Mouse (Mus musculus): ENCODE results near the gene Hras. TPM values are rescaled to one million over a fixed set of nuclear protein-coding genes. Genes with fewer than 3 reads are reported as not detected.

Gene Hras
- total RNA-seq, 2 experiments from 2014 or later: 106 to 112 TPM

GRCm38 (mm10) chr7:141143861-141144260, 49.9 kb downstream of the Hras start:
- no peak for DNase-seq (ENCODE audit: low spot score)
- intact Hi-C loops (cut with DNase I): no loop called here

- intact Hi-C loops (cut with DNase I): no loop called here
These were observed 50.7 kb downstream of the Hras start for GRCm38 (mm10) chr7:141143112-141143511.

GRCm38 (mm10) chr7:141141326-141141725, 52.5 kb downstream of the Hras start:
- intact Hi-C loops (cut with DNase I): no loop called here
- no peak for DNase-seq (ENCODE audit: low spot score)

More at GRCm38 (mm10) chr7:141143112-141143511, 50.7 kb downstream of the Hras start:
- DNase-seq (ENCODE audit: low spot score): no peak

Small RNA genes within 50 kb of the gene (microRNA-seq; reads per million reads assigned to microRNA genes)
- gene Mir210: 467 reads per million, percentile 75 among the genes with 10 or more reads in this experiment

Other genes with a start within 250 kb of the Hras start
- under 1 TPM; 0.47 to 0.59 TPM for gene Ifitm5, start 243.7 kb downstream of the Hras start, total RNA-seq (2021)
- not detected for gene Gm45717, start 238.1 kb downstream of the Hras start, total RNA-seq (2021)
- 100 to 1,000 TPM in 1 of 2 experiments, 10 to 100 TPM in 1; 96.7 to 116 TPM for gene Ifitm2, start 238.0 kb downstream of the Hras start, total RNA-seq (2021)
- gene Ifitm1, start 226.8 kb downstream of the Hras start, total RNA-seq (2021): 1 to 10 TPM; 1.6 to 2.8 TPM
- gene Ifitm3, start 183.2 kb downstream of the Hras start, total RNA-seq (2021): 100 to 1,000 TPM; 102 to 111 TPM
- under 1 TPM in 1 of 2 experiments, not detected in 1; 0.42 TPM for gene Ifitm6, start 176.1 kb downstream of the Hras start, total RNA-seq (2021)
- not detected for gene Gm17387, start 164.9 kb downstream of the Hras start, total RNA-seq (2021)
- gene B4galnt4, start 132.9 kb downstream of the Hras start, total RNA-seq (2021): under 1 TPM in 1 of 2 experiments, not detected in 1; 0.08 TPM
- gene Pkp3, start 115.8 kb downstream of the Hras start, total RNA-seq (2021): under 1 TPM in 1 of 2 experiments, not detected in 1; 0.31 TPM
- 1 to 10 TPM; 4.8 to 7.7 TPM for gene Sigirr, start 93.4 kb downstream of the Hras start, total RNA-seq (2021)
- under 1 TPM in 1 of 2 experiments, not detected in 1; 0.08 TPM for gene Ano9, start 76.2 kb downstream of the Hras start, total RNA-seq (2021)
- 10 to 100 TPM; 32.1 to 33.4 TPM for gene Ptdss2, start 71.6 kb downstream of the Hras start, total RNA-seq (2021)
- 10 to 100 TPM; 65.7 to 69.9 TPM for gene Rnh1, start 21.1 kb downstream of the Hras start, total RNA-seq (2021)
- gene Lrrc56, start 152 bp upstream of the Hras start, total RNA-seq (2021): 1 to 10 TPM; 3.2 to 4.7 TPM
- not detected for gene Lmntd2, start 20.1 kb upstream of the Hras start, total RNA-seq (2021)
- gene Rassf7, start 21.9 kb upstream of the Hras start, total RNA-seq (2021): under 1 TPM; 0.62 to 0.64 TPM
- gene Phrf1, start 34.8 kb upstream of the Hras start, total RNA-seq (2021): 10 to 100 TPM; 29.8 to 31.6 TPM
- 1 to 10 TPM; 3.4 to 3.6 TPM for gene Irf7, start 72.5 kb upstream of the Hras start, total RNA-seq (2021)
- not detected for gene Cdhr5, start 82.8 kb upstream of the Hras start, total RNA-seq (2021)
- not detected for gene Sct, start 85.1 kb upstream of the Hras start, total RNA-seq (2021)
- not detected for gene Drd4, start 98.0 kb upstream of the Hras start, total RNA-seq (2021)
- 10 to 100 TPM; 16.4 to 17.1 TPM for gene Deaf1, start 133.7 kb upstream of the Hras start, total RNA-seq (2021)
- 10 to 100 TPM; 13.5 to 13.9 TPM for gene Tmem80, start 133.7 kb upstream of the Hras start, total RNA-seq (2021)
- gene Eps8l2, start 144.9 kb upstream of the Hras start, total RNA-seq (2021): 1 to 10 TPM; 3.2 to 4.3 TPM
- 100 to 1,000 TPM; 124 to 126 TPM for gene Taldo1, start 198.2 kb upstream of the Hras start, total RNA-seq (2021)
- 10 to 100 TPM; 13.8 to 14.2 TPM for gene Gatd1, start 220.1 kb upstream of the Hras start, total RNA-seq (2021)
- under 1 TPM; 0.75 to 0.84 TPM for gene Cend1, start 235.5 kb upstream of the Hras start, total RNA-seq (2021)
- 10 to 100 TPM; 58.8 to 72.6 TPM for gene Slc25a22, start 243.9 kb upstream of the Hras start, total RNA-seq (2021)